In genomic region chr11:78471326-78472103, GRCm38 (mm10) we compare ENCODE assay signal across 27 mouse cellular contexts. TPM values are rescaled to one million over a fixed set of nuclear protein-coding genes. Genes with fewer than 3 reads are reported as not detected.
"Had no signal": no experiment of that assay in that cellular context is flagged by ENCODE, and none has a peak within 500 bp of the region (broad histone marks: within the 10 kb centered on the region; RNA-seq: fewer than 3 reads in every experiment).

No protein-coding gene starts in this region.

- H3K27me3 ChIP-seq: limb, embryonic 13.5 days; midbrain, embryonic 12.5 days; midbrain, embryonic 15.5 days; neural tube, embryonic 13.5 days; stomach, embryonic 15.5 days had no signal

- H3K9me3 ChIP-seq: limb, embryonic 10.5 days; limb, embryonic 13.5 days; midbrain, embryonic 12.5 days; midbrain, embryonic 15.5 days; neural tube, embryonic 13.5 days; stomach, embryonic 15.5 days had no signal

- ATAC-seq: liver, postnatal 0 days; lung, postnatal 0 days; midbrain, embryonic 15.5 days had no signal

- DNase-seq: kidney, adult 9 months; kidney, postnatal 25 days; layer of hippocampus, adult 9-11 months; liver, postnatal 0 days; lung, embryonic 14.5 days; retina, postnatal 1 day; right cerebral cortex, postnatal 25 days; spleen, adult 18-20 months; thymus, postnatal 25 days had no signal

- H3K27ac ChIP-seq: layer of hippocampus, adult 2 months; limb, embryonic 10.5 days; limb, embryonic 13.5 days; liver, embryonic 14.5 days; macrophage; midbrain, embryonic 12.5 days; midbrain, embryonic 15.5 days; neural tube, embryonic 13.5 days; stomach, embryonic 15.5 days had no signal

- H3K4me3 ChIP-seq: layer of hippocampus, adult 2 months; limb, embryonic 10.5 days; limb, embryonic 13.5 days; midbrain, embryonic 12.5 days; midbrain, embryonic 15.5 days; myocyte; neural tube, embryonic 13.5 days; stomach, embryonic 15.5 days had no signal

- H3K9ac ChIP-seq: limb, embryonic 13.5 days; liver, embryonic 14.5 days; liver, postnatal 0 days; lung, embryonic 14.5 days; midbrain, embryonic 12.5 days; midbrain, embryonic 15.5 days; neural tube, embryonic 13.5 days; stomach, embryonic 15.5 days had no signal

- H3K4me2 ChIP-seq: limb, embryonic 13.5 days; liver, embryonic 11.5 days; lung, embryonic 14.5 days; midbrain, embryonic 12.5 days; midbrain, embryonic 15.5 days; neural tube, embryonic 13.5 days; stomach, embryonic 15.5 days had no signal

RNA-seq across cellular contexts. Expression of gene Slc46a1, which starts 6.0 kb away (rescaled TPM):
- total RNA-seq: neutrophil, adult 5-6 weeks had no signal

RNA-seq across cellular contexts. Expression of gene Sarm1, which starts 26.0 kb away (rescaled TPM):
- total RNA-seq: megakaryocyte, adult 5-6 weeks; monocyte, adult 5-6 weeks had no signal

RNA-seq across cellular contexts. Expression of gene Vtn, which starts 27.4 kb away (rescaled TPM):
- total RNA-seq: megakaryocyte, adult 5-6 weeks; monocyte, adult 5-6 weeks; neutrophil, adult 5-6 weeks had no signal
- polyA plus RNA-seq: limb, embryonic 10.5 days; macrophage; myocyte had no signal

RNA-seq across cellular contexts. Expression of gene Sebox, which starts 31.7 kb away (rescaled TPM):
- total RNA-seq: megakaryocyte, adult 5-6 weeks; monocyte, adult 5-6 weeks; neutrophil, adult 5-6 weeks had no signal
- polyA plus RNA-seq: kidney, embryonic 16.5 days; large intestine, adult 2 months; limb, embryonic 10.5 days; limb, embryonic 13.5 days; lung, embryonic 14.5 days; lung, postnatal 0 days; macrophage; midbrain, embryonic 12.5 days; myocyte; stomach, embryonic 15.5 days; urinary bladder, adult 2 months had no signal
